Mouse (Mus musculus) fibroblast of lung, adult 2 months (primary cell): Measurements from ENCODE around the gene Pigp.
"Not testable (repeated sequence)": the region's sequence is repeated elsewhere in the genome, so short reads cannot be mapped to it uniquely, and the experiment has no call there.

Experiments used
- DNase-seq: peaks from one replicate; pipeline ENCODE4 v3.0.0-alpha.2; 2011; ENCODE audit warnings: low read depth

The Pigp gene

DNA sequence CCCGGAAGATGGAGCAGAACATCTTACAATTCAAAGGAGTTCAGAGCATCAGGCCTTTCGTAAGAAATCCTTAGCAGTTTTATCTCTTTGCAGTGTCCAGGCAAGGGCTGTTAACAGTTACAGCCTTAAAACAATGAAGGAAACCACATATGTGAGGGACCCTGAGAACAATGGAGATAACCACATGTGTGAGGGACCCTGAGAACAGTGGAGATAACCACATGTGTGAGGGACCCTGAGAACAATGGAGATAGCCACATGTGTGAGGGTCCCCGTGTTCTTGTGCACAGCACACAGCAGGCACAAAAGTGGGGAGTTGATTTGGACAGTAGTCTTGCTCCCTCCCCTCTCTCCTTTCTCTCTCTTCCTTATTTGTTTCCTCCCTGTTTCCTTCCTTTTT lies 13.6 kb downstream of the Pigp start:
- no peak for DNase-seq

DNA sequence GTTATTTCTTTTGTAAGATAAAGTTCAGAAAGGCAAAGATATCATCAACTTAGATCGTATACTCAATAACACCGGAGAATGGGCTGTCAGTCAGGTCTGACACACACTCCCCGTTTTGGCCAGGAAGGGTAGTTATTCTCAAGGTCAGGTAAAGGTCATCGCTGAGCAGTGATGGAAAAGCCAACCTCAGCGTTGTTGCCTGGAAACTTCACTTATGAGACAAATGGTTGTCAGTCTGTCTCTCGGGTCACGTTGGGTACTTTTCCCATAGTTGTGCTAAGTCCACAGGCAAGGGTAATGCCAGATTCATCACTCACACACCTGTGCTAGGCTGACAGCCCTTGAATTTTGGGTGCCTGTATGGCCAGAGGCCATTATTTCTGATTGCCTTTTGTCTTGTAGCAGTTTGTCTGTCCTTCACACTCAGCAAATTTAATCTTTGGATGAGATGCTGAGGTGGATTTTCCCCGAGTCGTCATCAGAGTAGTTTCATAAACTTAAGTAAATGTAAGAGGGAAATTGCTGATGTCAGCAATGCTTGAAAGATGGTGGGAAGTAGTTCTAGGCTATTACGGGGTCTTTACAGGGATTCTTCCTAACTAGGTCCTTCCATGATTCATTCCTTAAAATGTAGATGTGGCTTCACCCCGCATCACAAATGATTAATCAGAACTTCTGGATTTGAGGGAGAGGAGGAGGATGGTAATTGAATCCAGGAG lies 14.7 kb downstream of the Pigp start:
- DNase-seq: no peak

GRCm38 (mm10) chr16:94356046-94356445 lies 15.6 kb downstream of the Pigp start:
- DNase-seq: no peak

DNA sequence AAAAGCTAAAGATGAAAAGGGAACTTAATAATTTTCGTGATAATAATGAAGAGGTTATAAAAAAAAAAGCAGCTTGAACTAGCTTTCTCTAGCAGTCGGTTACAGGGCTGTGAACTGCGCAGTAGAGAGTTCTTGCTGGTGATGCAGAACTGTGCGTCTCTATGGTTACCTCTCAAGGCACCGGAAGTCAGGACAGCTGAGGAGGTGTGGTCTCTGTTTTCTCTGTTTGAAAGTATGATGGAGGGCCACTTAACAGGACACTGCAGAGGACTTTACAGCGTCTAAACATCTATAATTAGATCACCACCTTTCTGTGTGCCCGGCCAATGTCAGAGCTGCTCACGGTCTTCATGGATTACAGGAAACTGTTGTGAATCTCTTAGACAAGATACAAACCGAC lies 17.2 kb downstream of the Pigp start:
- DNase-seq: no peak

GRCm38 (mm10) chr16:94350287-94350677 lies 21.4 kb downstream of the Pigp start:
- no peak for DNase-seq

DNA sequence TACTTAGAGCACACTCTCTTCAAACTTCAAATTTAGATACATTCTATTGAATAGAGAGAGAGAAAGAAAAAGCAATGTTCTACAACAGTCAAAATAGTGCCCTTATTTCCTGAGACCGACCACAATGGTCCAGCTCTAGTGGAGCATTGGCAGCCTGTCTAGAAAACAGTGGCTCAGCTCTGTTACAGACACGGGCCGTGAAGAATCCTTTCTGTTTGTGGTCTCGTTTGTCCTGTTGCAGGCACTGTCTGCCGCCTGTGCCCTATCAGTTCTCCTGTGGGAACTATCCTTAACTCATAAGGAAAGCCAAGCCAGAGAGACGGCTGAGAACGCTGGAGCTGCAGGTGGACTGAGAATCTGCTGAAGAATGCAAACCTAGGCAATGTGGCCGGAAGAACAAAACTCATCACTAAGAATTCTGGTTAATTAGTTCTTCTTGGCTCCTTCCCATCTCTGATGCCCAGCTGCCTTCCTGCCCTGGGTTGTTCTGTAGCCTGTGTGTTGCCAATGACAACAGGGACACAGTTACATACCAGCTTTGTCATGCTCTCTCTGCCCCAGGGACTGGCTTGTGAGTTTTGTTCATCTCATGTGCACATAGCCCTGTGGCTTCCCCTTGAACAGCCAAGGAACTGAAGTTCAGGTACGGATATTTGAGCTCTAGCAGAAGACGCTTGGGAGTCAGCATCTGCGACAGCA lies 21.9 kb downstream of the Pigp start:
- DNase-seq: no peak

DNA sequence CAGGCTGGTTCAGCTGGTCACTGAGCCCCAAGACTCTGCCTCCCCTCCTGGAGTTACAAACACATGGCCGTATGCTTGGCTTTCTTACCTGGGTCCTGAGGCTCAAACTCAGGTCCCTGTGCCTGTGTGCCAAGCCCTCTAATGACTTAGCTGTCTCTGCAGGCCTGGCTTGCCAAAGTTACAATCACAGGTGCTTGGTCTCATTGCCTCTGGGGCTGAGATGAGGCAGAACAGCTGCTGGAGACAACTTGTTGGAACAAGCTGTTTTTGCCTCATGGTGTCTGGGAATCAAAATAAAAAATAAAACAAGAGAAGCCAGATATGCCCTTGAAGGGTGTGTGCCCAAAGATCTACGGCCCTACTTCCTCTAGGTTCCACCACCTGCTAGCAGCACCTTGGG lies 22.9 kb downstream of the Pigp start:
- no peak for DNase-seq

GRCm38 (mm10) chr16:94347080-94347731 lies 24.4 kb downstream of the Pigp start:
- DNase-seq: no peak

- no peak for DNase-seq
Measured at GRCm38 (mm10) chr16:94345733-94346132, 25.9 kb downstream of the Pigp start.

DNA sequence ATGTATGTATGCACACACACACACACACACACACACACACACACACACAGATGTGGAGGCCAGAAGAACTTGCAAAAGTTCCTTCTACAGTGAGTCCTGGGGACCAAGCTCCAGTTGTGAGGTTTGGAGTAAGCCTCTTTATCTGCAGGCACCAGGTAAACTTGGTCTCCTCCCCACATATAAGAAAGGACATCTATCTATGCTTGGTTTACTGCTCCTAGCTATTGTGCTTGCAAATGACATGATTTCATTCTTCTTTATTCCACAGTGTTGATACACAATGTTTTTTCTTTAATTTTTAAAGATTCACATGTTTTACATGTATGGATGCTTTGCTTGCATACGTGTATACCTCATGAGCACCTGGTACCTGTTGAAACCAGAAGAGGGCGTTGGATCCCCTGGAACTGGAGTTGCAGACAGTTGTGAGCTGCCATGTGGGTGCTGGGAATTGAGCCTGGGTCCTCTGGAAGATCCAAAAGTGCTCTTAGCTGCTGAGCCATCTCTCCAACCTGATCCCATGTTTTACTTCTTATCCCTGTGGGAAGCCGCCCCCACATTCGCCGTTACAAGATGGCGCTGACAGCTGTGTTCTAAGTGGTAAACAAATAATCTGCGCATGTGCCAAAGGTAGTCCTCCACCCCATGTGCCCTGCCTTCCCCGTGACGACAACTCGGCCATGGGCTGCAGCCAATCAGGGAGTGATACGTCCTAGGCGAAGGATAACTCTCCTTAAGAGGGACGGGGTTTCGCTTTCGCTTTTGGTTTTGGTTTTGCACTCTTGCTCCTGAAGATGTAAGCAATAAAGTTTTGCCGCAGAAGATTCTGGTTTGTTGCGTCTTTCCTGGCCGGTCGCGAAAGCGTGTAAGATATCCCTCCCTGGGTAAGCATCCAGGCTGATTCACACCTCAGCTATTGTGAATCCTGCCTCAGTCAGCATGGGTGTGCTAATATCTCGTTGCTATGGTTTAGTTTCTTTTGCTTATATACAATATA lies 32.2 kb downstream of the Pigp start:
- DNase-seq: not testable (repeated sequence)

DNA sequence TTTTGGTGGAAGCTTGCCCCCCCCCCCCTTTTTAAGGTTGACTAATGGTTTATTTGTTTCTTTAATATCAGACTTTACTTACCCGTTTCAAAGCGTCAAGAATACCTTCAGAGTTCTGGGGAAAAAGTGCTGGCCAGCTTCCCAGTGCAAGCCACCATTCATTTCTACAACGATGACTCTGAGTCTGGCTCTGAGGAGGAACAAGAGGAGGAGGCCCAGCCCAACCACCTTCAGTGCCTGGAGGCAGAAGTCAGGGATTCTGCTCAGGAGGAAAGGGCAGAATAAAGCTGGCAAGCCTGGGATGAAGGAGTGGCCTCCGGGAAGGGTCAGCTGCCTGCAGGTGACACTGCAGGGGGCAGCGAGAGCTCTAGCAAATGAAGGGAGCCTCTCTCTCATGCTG lies 36.0 kb downstream of the Pigp start:
- no peak for DNase-seq

DNA sequence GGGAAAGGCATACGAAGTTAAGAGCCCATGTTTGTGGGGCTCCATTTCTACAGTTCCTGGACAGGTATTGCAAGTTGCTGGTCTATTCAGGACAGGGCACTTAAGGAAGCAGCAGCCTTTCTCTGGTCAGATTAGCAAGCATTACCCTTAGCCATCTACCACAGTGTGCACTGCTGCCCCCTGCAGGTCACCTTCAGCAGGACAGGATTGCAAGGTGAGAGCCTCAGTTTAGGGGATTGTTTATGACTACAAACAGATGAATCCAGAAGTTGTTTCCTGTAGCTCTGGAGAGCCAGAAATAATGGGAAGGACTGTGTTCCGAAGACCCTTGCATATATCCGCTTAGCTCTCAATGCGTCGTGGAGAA lies 39.8 kb downstream of the Pigp start:
- no peak for DNase-seq

DNA sequence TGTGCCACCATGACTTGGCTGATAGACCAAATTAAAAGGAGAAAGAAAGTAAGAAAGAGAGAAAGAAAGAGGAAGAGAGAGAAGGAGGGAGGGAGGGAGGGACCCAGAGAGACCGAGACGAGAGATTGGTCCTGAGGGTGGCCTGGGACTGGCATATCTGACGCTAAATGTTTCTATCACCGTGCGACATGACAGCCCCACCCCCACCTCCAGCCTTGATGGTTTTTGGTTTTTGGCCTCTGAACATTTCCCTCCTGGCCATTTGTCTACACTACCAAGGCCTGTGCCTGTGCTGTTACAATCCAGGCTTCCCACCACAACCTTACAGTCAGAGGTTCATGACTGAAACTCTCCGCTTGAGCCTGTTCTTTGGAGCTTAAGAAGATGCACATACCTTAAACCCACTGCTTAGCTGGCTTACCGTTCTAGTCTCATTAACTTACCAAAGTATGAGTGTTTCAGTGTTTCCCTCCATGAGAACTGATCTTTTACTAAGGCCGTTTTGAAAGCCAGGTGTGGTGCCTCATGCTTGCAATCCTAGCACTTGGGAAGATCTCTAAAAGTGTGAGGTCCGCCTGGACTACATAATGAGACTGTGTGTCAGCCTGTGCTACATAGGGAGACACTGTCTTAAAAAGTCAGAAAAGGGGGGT lies 40.3 kb downstream of the Pigp start:
- no peak for DNase-seq

GRCm38 (mm10) chr16:94330429-94330828 lies 41.2 kb downstream of the Pigp start:
- no peak for DNase-seq

DNA sequence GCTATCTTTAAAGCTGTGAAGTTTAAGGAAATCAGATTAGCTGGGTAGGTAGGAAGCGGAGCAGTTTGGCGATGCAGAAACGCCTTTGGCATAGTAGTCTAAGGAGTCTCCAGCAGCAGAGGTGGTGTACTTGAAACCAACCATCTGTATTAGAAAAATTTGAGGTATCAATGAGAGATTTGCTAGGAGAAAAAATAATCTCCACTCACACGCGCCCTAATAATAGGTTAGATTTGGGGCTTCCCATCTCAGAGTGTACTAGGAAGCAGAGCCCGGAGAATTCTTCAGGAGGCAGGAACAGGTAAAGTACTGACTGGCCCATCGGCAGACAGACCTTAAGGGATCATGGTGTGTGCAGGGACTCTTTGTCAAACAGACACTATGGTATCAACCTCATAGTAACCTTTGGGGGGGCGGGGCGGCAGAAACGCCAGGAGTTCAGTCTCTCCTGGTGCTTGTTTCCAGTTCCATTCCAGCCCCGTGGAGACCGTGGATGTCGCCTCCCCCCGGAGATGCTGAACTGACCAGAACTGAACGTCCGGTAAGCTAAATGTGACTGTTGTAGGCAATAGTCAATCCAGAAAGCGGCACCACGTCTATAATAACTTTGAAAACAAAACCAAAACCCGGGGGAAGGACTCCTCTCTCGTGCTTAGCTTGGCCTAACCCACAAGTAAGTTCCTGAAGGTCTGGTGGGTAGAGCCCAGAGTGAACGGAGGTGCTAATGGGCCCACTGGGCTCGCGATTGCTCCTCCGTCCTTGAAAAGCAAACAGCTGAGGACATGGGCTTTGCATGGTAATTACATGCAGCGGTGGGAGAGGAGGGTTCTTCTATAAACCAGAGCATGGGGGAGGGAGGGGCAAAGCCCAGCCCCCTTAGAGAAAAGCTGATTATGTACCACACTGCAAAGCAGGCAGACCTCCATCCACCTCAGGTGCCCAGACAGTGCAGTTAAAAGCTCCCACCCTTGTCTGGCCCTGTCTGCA lies 42.5 kb downstream of the Pigp start:
- no peak for DNase-seq

GRCm38 (mm10) chr16:94327781-94328711 lies 43.6 kb downstream of the Pigp start, which contains the start of gene Ripply3:
TSS of gene Ripply3 (plus strand) at chr16:94328420.
- DNase-seq: no peak

- DNase-seq: no peak
Measured at GRCm38 (mm10) chr16:94326008-94326407, 45.6 kb downstream of the Pigp start.

DNA sequence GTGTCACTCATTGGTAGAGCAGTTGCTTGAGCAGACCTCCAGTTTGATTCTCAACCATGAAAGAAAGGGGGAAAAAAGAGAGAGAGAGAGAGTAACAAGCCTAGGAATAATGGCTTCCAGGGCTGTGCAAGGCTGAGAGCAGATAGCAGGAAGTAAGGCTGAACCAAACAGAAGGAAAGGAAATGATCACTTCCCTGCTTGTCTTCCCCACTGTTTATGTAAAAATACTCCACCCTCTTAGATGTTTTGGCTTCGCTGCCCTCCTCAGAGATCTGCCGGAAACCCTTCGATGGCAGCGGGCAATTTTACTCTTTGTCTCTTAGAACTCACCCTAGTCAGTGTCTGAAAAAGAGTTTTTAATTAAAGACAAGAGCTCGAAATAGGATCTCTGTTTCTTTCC lies 48.0 kb downstream of the Pigp start:
- DNase-seq: no peak

DNA sequence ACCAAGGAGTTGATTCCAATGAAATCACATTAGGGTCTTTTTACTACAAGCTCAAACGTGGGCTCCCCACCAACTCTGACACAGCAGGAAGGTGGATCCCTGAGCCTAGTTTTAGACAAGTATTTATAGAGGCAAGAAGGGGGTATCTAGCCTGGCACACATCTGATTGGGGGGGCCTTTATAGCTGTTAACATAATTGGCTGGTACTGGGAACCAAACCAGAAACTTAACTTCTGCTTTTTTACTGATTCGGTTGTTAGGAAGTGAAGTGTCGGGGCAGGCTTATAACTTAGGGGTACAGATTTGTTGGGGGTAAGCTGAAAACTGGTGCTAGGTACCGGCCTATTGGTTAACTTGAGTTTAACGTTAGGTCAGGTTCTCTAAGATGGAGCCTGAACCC lies 51.4 kb downstream of the Pigp start:
- no peak for DNase-seq
